Mouse (Mus musculus) limb, embryonic 11.5 days (tissue): ENCODE measurements around the gene Tent5b. TPM values are rescaled to one million over a fixed set of nuclear protein-coding genes. Genes with fewer than 3 reads are reported as not detected.

ENCODE experiments used
- polyA plus RNA-seq: library from polyadenylated mRNA; unstranded; fragments of >200 nt; fragmentation: Nextera tagmentation; extraction: Ambion mirVana; gene quantifications from 2 replicates; pipeline ENCODE4 v1.2.1, GENCODE M21; 2014

Gene Tent5b
- polyA plus RNA-seq, 1 experiment from 2014 or later = 0.51 TPM

Other genes with a start within 250 kb of the Tent5b start
- gene Map3k6, start 239.3 kb upstream of the Tent5b start, polyA plus RNA-seq = 0.98 and 1.7 TPM in 2 replicates
- gene Sytl1, start 217.0 kb upstream of the Tent5b start, polyA plus RNA-seq = 1.4 and 1.5 TPM in 2 replicates
- 81.5 and 86.4 TPM in 2 replicates for gene Tmem222, start 202.3 kb upstream of the Tent5b start, polyA plus RNA-seq
- 17.4 TPM in 2 replicates for gene Wdtc1, start 126.7 kb upstream of the Tent5b start, polyA plus RNA-seq
- 8.0 and 8.5 TPM in 2 replicates for gene Slc9a1, start 110.4 kb upstream of the Tent5b start, polyA plus RNA-seq
- 1.5 and 1.9 TPM in 2 replicates for gene Trnp1, start 18.4 kb downstream of the Tent5b start, polyA plus RNA-seq
- gene Kdf1, start 38.8 kb downstream of the Tent5b start, polyA plus RNA-seq = 3.8 and 5.8 TPM in 2 replicates
- gene Nudc, start 65.9 kb downstream of the Tent5b start, polyA plus RNA-seq = 354 and 372 TPM in 2 replicates
- not detected in 2 replicates for gene Nr0b2, start 73.2 kb downstream of the Tent5b start, polyA plus RNA-seq
- gene Gpatch3, start 94.6 kb downstream of the Tent5b start, polyA plus RNA-seq = 9.0 and 10.3 TPM in 2 replicates
- 26.6 and 27.2 TPM in 2 replicates for gene Gpn2, start 104.2 kb downstream of the Tent5b start, polyA plus RNA-seq
- gene Sfn, start 122.0 kb downstream of the Tent5b start, polyA plus RNA-seq = 34.9 and 45.1 TPM in 2 replicates
- gene Zdhhc18, start 170.0 kb downstream of the Tent5b start, polyA plus RNA-seq = 2.7 and 4.9 TPM in 2 replicates
- gene Pigv, start 192.5 kb downstream of the Tent5b start, polyA plus RNA-seq = 13.2 and 16.8 TPM in 2 replicates